Mouse (Mus musculus): ENCODE results near the gene Vegfd.

- TF ChIP-seq CTCF (IDR thresholded peaks at IDR 0.05; ENCODE audit: borderline replicate concordance, insufficient read depth, low read length) (no peak), POLR2A (IDR thresholded peaks at IDR 0.05; ENCODE audit: low read depth, low read length) (no peak)
Observed at GRCm38 (mm10) chrX:164379721-164380120, 6.5 kb downstream of the Vegfd start.
